In the genomic region with DNA sequence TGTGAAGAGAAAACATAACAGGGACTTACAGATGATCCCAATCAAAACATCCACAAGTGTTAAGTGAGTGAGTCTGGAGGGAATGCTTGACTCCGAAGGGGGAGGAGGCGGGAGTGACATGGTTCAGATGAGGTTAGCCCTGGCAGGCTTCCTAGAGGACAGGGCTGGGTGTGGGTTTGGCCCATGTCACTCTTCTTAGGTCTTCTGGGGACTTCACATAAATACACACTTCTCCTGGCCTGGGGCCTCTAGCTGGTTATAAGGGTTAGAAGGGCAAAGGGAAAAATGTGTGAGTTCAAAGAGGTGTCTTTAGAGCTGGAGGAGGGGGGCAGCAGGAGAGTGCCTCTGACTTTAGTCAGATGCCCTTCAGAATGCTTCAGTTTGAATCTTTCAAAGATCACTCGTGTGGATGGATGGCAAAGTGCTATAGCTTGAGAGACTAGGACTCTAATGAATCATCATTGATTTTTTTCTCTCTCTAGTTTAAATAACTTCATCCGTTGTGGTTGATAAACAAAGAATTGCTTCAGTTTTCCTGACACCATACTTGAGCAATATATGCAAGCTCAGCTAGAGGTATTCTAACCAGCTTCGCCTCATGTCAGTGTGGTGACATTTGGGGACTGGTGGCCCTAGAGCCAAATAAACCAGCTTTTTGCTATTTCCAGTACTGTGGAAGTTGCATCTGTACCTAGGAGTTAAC, we compare ENCODE assay signal across 8 mouse cellular contexts. TPM values are rescaled to one million over a fixed set of nuclear protein-coding genes. Genes with fewer than 3 reads are reported as not detected.
DNase-seq lines count a peak whose midpoint lies in the region; ATAC-seq and TF ChIP-seq lines count a peak whose summit lies in the region.

No protein-coding gene starts in this region.

- no peak for TF ChIP-seq CTCF in layer of hippocampus, adult 2 months (conservative IDR thresholded peaks at IDR 0.05)

- H3K27me3 ChIP-seq in midbrain, embryonic 13.5 days, result no peaks in the 10 kb centered on the region

- WGBS in midbrain, embryonic 13.5 days, result 82% methylated on average over 5 of the region's 5 CpGs

- H3K27ac ChIP-seq in layer of hippocampus, adult 2 months, result peak overlapping the region; percentile 58
- H3K27ac ChIP-seq in midbrain, embryonic 13.5 days, result no peak overlapping the region

- H3K36me3 ChIP-seq in midbrain, embryonic 13.5 days, result no peaks in the 10 kb centered on the region

- no peak overlapping the region for H3K9ac ChIP-seq in midbrain, embryonic 13.5 days (replicated peaks)

- peaks cover 30% of the 10 kb centered on the region for H3K4me1 ChIP-seq in midbrain, embryonic 13.5 days (replicated peaks)

- ATAC-seq in midbrain, embryonic 13.5 days, result no peak

- no peaks in the 10 kb centered on the region for H3K9me3 ChIP-seq in midbrain, embryonic 13.5 days

- intact Hi-C loops in heart, postnatal 10 days (cut with DNase I), result loop anchor here (5.0 kb wide), 2 partner anchors 52 to 68 kb away; a partner anchor contains a TSS

- no peak for DNase-seq in layer of hippocampus, adult 2 months (ENCODE audit: low spot score in 2 of 2)
- DNase-seq in layer of hippocampus, adult 11-12 months (ENCODE audit: low spot score), result no peak
- peak; percentile 57 to 63 for DNase-seq in cerebellum, postnatal 36 days
- DNase-seq in heart, postnatal 10 days, result peak; percentile 81 to 82
- peak; percentile 94 for DNase-seq in lung, postnatal 10 days
- DNase-seq in spleen, adult 18-20 months, result no peak
- no peak for DNase-seq in thymus, postnatal 10 days (ENCODE audit: low spot score in 2 of 2)

- no peak overlapping the region for H3K4me2 ChIP-seq in midbrain, embryonic 13.5 days (replicated peaks)

- H3K4me3 ChIP-seq in layer of hippocampus, adult 2 months, result no peak overlapping the region
- H3K4me3 ChIP-seq in midbrain, embryonic 13.5 days (replicated peaks), result no peak overlapping the region

RNA-seq across cellular contexts. Expression of a gene that starts 54.0 kb away (rescaled TPM):
- 100 to 1,000 TPM; 253 to 265 TPM for total RNA-seq in layer of hippocampus, adult 2 months (2021)
- 10 to 100 TPM; 18.8 to 21.1 TPM for total RNA-seq in heart, postnatal 10 days (2021)
- 38.2 and 38.4 TPM in 2 replicates for polyA plus RNA-seq in midbrain, embryonic 13.5 days (2015; fragmentation: Nextera tagmentation; extraction: Ambion mirVana)

RNA-seq across cellular contexts. Expression of a gene that starts 54.1 kb away (rescaled TPM):
- total RNA-seq in layer of hippocampus, adult 2 months (2021), result 10 to 100 TPM; 24.2 to 26.5 TPM
- 10 to 100 TPM; 15.4 to 16.3 TPM for total RNA-seq in heart, postnatal 10 days (2021)
- polyA plus RNA-seq in midbrain, embryonic 13.5 days (2015; fragmentation: Nextera tagmentation; extraction: Ambion mirVana), result 26.9 and 28.9 TPM in 2 replicates

Comparison
In these comparisons a context has a peak if more than half of its experiments do, and no peak if none do; other contexts are left out.
1. DNase-seq: peak in cerebellum, postnatal 36 days (2 of 2), heart, postnatal 10 days (2 of 2) and lung, postnatal 10 days (single experiment); none in layer of hippocampus, adult 2 months (0 of 2), layer of hippocampus, adult 11-12 months (single experiment), spleen, adult 18-20 months (0 of 2) and thymus, postnatal 10 days (0 of 2).
2. RNA of a gene that starts 54.0 kb away (total RNA-seq): 253 to 265 TPM in layer of hippocampus, adult 2 months; 18.8 to 21.1 TPM in heart, postnatal 10 days; every median in the first group is over 10 times any median in the second.